Mouse (Mus musculus): ENCODE measurements around the gene Mapk13. TPM values are rescaled to one million over a fixed set of nuclear protein-coding genes. Genes with fewer than 3 reads are reported as not detected.
"Not testable (repeated sequence)": the region's sequence is repeated elsewhere in the genome, so short reads cannot be mapped to it uniquely, and the experiment has no call there.

The Mapk13 gene
- polyA plus RNA-seq, 1 experiment from 2014 or later, result 0.96 TPM

DNA sequence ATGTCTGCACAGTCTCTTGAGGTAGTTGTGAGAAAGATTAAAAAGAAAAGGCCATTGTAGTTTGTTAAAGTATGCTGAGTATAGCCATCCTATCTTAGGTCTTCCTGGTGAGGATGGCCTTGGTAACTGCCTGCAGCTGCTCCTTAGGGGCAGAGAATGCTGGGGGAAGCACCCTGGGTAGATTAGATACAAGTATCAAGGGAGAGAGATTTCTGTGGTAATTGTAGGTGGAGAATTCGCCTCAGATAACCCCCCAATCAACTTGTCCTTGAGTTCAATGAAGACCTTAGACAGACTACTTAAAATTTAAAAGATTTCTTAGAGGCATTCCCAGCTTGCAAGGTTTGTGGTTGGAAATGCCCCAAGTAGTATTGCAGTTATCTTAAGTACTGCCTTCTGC is 34.2 kb downstream of the Mapk13 start:
- H3K9me3 ChIP-seq, result no peaks in the 10 kb centered on the region
- H3K36me3 ChIP-seq, result peaks cover 25% of the 10 kb centered on the region
- H3K4me2 ChIP-seq (replicated peaks), result no peak overlapping the region
- H3K4me3 ChIP-seq (replicated peaks), result no peak overlapping the region
- H3K27ac ChIP-seq, result no peak overlapping the region
- no peak for ATAC-seq
- WGBS, result 85% methylated on average over 1 of the region's 1 CpGs
- no peaks in the 10 kb centered on the region for H3K27me3 ChIP-seq
- H3K4me1 ChIP-seq (replicated peaks), result peaks cover 32% of the 10 kb centered on the region
- H3K9ac ChIP-seq (replicated peaks), result no peak overlapping the region

DNA sequence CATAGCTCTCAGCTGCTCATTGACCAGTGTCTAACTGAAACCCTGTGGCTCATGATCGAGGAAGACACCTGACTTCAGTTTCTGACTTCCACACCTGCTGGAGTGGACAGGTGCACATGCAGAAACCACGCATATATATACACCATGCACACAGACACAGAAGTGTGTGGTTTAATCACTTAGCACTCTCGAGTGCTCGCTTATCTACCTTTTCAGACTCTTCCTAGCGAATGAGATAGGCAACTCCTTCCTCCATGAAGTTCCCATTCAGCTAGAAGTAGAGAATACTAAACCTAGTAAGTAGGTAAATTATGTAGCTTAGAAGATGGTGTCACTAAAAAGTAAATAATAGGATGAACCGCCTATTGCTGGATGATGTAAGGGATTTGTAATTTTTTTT is 35.9 kb downstream of the Mapk13 start:
- Histone ChIP-seq H3K9me3 (no peaks in the 10 kb centered on the region), H3K4me2 (replicated peaks) (no peak overlapping the region), H3K36me3 (peaks cover 42% of the 10 kb centered on the region), H3K9ac (replicated peaks) (no peak overlapping the region), H3K4me1 (replicated peaks) (peaks cover 21% of the 10 kb centered on the region), H3K27me3 (no peaks in the 10 kb centered on the region), H3K4me3 (replicated peaks) (no peak overlapping the region), H3K27ac (no peak overlapping the region)
- ATAC-seq, result no peak
- 97% methylated on average over 6 of the region's 6 CpGs for WGBS

DNA sequence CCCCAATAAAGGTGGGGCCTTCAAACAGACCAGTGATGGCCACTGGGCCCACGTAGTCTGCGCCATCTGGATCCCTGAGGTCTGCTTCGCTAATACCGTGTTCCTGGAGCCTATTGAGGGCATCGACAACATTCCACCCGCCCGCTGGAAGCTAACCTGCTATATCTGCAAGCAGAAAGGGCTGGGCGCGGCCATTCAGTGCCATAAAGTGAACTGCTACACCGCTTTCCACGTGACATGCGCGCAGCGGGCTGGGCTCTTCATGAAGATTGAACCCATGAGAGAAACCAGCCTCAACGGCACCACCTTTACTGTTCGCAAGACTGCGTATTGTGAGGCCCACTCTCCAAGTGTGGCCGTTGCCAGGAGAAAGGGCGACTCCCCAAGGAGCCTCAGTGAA is 37.7 kb downstream of the Mapk13 start:
- H3K4me3 ChIP-seq (replicated peaks), result no peak overlapping the region
- no peaks in the 10 kb centered on the region for H3K27me3 ChIP-seq
- ATAC-seq, result no peak
- H3K9ac ChIP-seq (replicated peaks), result no peak overlapping the region
- WGBS, result 98% methylated on average over 19 of the region's 19 CpGs
- no peaks in the 10 kb centered on the region for H3K9me3 ChIP-seq
- H3K27ac ChIP-seq, result no peak overlapping the region
- peaks cover 59% of the 10 kb centered on the region for H3K36me3 ChIP-seq
- H3K4me1 ChIP-seq (replicated peaks), result peaks cover 15% of the 10 kb centered on the region
- H3K4me2 ChIP-seq (replicated peaks), result no peak overlapping the region

DNA sequence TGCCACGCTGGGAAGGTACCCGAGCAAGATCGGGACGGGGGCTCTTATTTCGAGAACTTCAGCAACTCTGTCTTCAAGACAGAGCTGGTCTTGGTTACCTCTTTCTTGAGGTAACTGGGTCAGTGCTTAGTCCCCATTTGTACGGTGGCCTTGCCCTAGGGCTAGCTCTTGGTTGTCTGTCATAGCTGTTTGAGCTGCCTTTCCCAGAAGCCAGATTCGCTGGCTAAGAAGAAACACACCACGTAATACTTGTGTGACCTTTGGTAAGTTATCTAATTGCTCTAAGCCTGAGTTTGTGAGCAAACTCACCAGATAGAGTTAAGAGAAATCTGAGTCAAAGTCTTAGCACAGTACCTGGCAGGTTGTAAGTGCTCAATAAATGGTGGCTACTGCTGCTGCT is 39.6 kb downstream of the Mapk13 start:
- Histone ChIP-seq H3K27ac (no peak overlapping the region), H3K4me3 (replicated peaks) (no peak overlapping the region), H3K9ac (replicated peaks) (no peak overlapping the region), H3K4me1 (replicated peaks) (no peaks in the 10 kb centered on the region), H3K27me3 (no peaks in the 10 kb centered on the region), H3K4me2 (replicated peaks) (no peak overlapping the region), H3K9me3 (no peaks in the 10 kb centered on the region), H3K36me3 (peaks cover 77% of the 10 kb centered on the region)
- 97% methylated on average over 8 of the region's 8 CpGs for WGBS
- ATAC-seq, result no peak

DNA sequence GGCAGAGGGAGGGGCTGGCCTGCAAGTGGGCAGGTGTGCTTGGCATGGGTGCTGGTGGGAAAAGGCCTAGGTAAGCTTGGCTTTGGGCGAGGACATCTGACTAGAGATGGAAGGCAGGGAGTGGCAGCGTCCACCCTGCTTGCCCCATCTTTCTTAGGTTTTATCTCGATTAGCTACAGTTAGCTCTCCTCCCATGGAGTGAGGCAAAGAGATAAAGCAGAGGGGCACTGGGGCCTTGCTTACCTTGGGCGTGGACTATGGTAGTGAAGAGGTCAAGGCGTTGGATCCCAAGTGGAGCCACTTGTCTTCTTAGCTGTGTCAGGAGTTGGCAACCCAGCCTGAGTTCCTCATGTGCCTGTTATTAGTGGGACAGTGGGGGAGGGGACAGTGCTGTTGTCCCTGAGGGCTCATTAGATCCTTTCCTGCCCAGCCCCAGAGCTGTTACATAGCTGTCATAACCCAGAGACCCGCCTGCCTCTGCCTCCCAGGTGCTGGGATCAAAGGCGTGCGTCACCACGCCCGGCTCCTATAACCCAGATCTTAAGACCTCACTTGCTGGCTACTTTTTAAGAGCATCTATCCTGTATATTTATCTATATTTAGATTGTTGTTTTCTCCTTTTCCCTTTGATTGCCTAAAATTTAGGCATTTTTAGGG is 40.2 kb downstream of the Mapk13 start:
- 98% methylated on average over 10 of the region's 10 CpGs for WGBS
- no peak overlapping the region for H3K27ac ChIP-seq
- ATAC-seq, result no peak
- H3K4me1 ChIP-seq (replicated peaks), result no peaks in the 10 kb centered on the region
- no peak overlapping the region for H3K9ac ChIP-seq (replicated peaks)
- H3K4me2 ChIP-seq (replicated peaks), result no peak overlapping the region
- no peaks in the 10 kb centered on the region for H3K9me3 ChIP-seq
- peaks cover 83% of the 10 kb centered on the region for H3K36me3 ChIP-seq
- no peaks in the 10 kb centered on the region for H3K27me3 ChIP-seq
- no peak overlapping the region for H3K4me3 ChIP-seq (replicated peaks)

DNA sequence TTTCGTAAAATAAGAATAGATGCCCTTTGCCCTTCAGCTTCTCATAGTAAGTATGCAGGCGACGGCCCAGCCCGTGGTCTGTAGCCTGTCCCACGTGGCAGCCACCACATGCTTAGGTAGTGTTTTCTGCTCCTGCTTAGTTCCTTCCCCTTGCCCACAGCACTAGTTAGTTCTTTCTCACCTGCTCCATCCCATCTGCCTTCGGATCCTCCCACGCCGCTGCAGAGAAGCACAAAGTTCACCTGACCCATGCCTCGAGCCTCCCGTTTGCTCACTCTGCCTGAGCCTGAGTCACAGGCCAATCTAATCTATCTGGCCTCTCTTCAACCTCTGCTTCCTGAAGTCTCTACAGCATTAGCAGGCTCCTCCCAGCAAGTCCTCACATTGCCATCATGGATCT is 43.2 kb downstream of the Mapk13 start:
- Histone ChIP-seq H3K4me3 (replicated peaks) (no peak overlapping the region), H3K9ac (replicated peaks) (no peak overlapping the region), H3K4me2 (replicated peaks) (no peak overlapping the region), H3K4me1 (replicated peaks) (no peaks in the 10 kb centered on the region), H3K27me3 (no peaks in the 10 kb centered on the region), H3K27ac (no peak overlapping the region), H3K9me3 (no peaks in the 10 kb centered on the region), H3K36me3 (peaks cover 94% of the 10 kb centered on the region)
- no peak for ATAC-seq
- 97% methylated on average over 10 of the region's 10 CpGs for WGBS

DNA sequence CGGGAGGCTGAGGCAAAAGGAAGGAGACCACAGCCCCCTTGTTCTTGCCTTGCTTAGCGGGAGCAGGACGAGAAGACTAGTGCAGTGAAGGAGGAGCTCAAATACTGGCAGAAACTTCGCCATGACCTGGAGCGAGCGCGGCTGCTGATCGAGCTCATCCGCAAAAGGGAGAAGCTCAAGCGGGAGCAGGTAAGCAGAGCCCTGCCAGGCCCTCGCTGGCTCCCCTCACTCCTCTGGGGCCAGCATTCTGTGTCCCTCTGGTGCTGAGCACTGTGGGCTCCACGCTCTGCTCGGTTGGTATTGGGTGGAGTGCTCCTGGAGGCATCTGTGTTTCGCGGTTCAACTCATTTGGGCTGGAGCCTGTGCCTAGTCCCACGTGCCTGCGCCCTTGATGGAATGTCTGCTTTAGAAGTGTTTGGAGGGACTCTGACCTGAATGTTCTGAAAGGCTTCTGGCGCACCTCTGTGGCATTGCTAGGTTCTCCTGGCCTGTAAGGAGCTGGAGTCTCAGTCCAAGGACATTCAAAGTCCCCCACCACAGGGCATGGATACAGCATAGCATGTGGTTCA is 45.5 kb downstream of the Mapk13 start:
- no peak for ATAC-seq
- no peaks in the 10 kb centered on the region for H3K9me3 ChIP-seq
- no peak overlapping the region for H3K9ac ChIP-seq (replicated peaks)
- no peak overlapping the region for H3K4me3 ChIP-seq (replicated peaks)
- no peak overlapping the region for H3K27ac ChIP-seq
- H3K4me2 ChIP-seq (replicated peaks), result no peak overlapping the region
- no peaks in the 10 kb centered on the region for H3K27me3 ChIP-seq
- peaks cover 95% of the 10 kb centered on the region for H3K36me3 ChIP-seq
- H3K4me1 ChIP-seq (replicated peaks), result no peaks in the 10 kb centered on the region
- 92% methylated on average over 18 of the region's 18 CpGs for WGBS

DNA sequence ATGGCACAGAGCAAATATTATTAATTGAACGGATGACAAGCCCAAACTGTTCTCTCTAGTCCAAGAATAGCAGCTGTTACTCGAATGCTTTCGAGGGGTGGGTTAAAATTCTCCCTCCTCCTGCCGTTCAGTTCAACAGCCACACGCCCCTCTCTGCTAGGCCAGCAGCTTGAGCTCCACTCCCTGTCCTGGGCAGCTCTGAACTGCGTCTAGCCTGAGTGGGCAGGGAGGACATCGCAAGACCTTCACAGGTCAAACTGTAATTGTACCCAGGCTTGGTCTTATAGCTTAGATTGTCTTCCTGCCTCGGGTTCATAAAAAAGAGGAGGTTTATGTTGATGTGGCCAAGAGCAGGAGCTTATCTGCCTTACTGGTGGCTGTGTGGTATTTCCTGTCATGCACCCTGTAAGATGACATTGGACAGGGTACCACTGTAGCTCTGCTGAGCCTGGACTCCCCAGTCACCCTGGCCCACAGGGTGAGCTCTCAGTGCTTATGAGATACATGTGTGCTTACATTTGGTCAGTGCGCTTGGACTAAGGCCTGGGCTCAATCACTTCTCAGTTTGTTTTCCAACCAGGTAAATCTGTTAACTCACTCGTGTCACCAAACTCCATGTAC is 46.4 kb downstream of the Mapk13 start:
- no peak overlapping the region for H3K4me2 ChIP-seq (replicated peaks)
- no peak overlapping the region for H3K9ac ChIP-seq (replicated peaks)
- ATAC-seq, result no peak
- WGBS, result 92% methylated on average over 10 of the region's 10 CpGs
- H3K4me1 ChIP-seq (replicated peaks), result no peaks in the 10 kb centered on the region
- H3K27me3 ChIP-seq, result no peaks in the 10 kb centered on the region
- no peak overlapping the region for H3K27ac ChIP-seq
- H3K36me3 ChIP-seq, result peaks cover 93% of the 10 kb centered on the region
- H3K4me3 ChIP-seq (replicated peaks), result no peak overlapping the region
- no peaks in the 10 kb centered on the region for H3K9me3 ChIP-seq

DNA sequence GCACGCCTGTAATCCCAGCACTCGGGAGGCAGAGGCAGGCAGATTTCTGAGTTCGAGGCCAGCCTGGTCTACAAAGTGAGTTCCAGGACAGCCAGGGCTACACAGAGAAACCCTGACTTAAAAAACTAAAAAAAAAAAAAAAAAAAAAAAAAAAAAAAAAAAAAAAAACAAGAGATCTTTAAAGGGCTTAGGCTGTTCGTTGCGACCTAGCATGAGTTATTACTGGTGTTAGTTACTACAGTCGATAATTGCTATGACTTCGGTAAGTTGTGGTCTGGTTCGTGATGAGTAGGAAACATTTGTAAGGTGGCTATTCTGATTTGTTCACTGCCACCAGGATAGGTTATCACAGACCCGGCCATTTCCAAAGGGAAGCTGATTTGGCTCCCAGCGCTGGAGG is 47.2 kb downstream of the Mapk13 start:
- not testable (repeated sequence) for H3K9ac ChIP-seq (replicated peaks); H3K4me2 ChIP-seq (replicated peaks); H3K27me3 ChIP-seq; H3K4me1 ChIP-seq (replicated peaks); H3K4me3 ChIP-seq (replicated peaks); H3K9me3 ChIP-seq; ATAC-seq; H3K27ac ChIP-seq
- 95% methylated on average over 10 of the region's 10 CpGs for WGBS
- H3K36me3 ChIP-seq, result peaks cover 93% of the 10 kb centered on the region

DNA sequence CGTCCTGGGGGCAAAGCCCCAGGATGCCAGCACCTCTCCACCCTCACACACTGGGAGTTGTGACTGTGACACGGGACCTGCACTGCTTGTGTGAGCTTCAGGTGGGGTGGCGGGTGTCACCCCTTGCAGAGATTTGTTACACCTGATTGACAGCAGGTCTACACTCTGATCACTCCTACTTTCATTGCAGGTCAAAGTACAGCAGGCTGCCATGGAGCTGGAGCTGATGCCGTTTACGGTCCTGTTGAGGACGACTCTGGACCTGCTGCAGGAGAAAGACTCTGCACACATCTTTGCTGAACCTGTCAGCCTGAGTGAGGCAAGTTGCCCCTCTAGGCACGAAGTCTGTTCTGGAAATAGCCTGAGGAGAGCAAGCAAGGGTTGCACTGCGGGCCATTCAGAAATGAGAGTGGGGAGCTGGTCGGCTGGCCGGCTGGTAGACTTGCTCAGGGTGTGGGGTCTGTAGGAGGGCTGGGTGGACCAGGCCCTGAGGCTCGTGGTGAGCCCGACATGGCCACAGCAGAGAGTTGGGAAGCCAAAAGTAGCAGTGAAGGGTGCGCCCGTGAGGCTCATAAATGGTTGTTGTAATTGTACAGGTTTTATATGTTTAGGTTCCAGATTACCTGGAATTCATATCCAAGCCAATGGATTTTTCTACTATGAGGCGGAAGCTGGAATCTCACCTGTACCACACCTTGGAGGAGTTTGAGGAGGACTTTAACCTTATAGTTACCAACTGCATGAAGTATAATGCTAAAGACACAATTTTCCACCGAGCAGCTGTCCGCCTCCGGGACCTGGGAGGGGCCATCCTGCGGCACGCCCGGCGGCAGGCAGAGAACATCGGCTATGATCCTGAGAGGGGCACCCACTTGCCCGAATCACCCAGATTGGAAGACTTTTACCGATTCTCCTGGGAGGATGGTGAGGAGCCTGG is 48.0 kb downstream of the Mapk13 start:
- Histone ChIP-seq H3K4me1 (replicated peaks) (no peaks in the 10 kb centered on the region), H3K27ac (no peak overlapping the region), H3K9ac (replicated peaks) (no peak overlapping the region), H3K9me3 (no peaks in the 10 kb centered on the region), H3K4me3 (replicated peaks) (no peak overlapping the region), H3K27me3 (no peaks in the 10 kb centered on the region), H3K36me3 (peaks cover 95% of the 10 kb centered on the region), H3K4me2 (replicated peaks) (no peak overlapping the region)
- ATAC-seq, result no peak
- WGBS, result 96% methylated on average over 25 of the region's 25 CpGs

DNA sequence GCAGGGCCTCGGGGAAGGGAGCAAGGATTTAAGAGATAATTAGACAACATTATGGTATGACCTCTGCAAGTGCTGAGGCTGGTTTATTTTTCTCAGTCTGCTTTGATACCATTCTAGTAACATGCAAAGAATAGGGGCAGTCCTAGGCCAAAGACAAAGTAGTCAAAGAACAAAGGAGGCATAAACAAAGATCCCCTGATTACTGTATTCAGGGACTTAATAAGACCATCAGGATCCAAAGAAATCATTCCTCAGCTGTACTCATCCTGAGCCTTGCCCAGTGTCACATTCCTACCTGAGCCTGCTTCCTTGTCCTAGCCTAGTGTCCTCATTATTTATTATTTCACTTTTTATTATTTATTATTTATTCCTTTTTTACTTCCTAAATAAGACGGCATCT is 51.1 kb downstream of the Mapk13 start:
- peaks cover 95% of the 10 kb centered on the region for H3K36me3 ChIP-seq
- no peaks in the 10 kb centered on the region for H3K9me3 ChIP-seq
- ATAC-seq, result no peak

More for the DNA sequence above, 51.1 kb downstream of the Mapk13 start:
- no peaks in the 10 kb centered on the region for H3K4me1 ChIP-seq (replicated peaks)
- no peak overlapping the region for H3K27ac ChIP-seq
- H3K27me3 ChIP-seq, result no peaks in the 10 kb centered on the region
- H3K9ac ChIP-seq (replicated peaks), result no peak overlapping the region
- no peak overlapping the region for H3K4me2 ChIP-seq (replicated peaks)
- H3K4me3 ChIP-seq (replicated peaks), result no peak overlapping the region
- WGBS, result 89% methylated on average over 2 of the region's 2 CpGs
